Mouse (Mus musculus) liver, adult 2 months (tissue): ENCODE data around the gene Gm49630.
"Not testable (repeated sequence)": the region's sequence is repeated elsewhere in the genome, so short reads cannot be mapped to it uniquely, and the experiment has no call there.

Source experiments
- CTCF ChIP-seq: fragments of 200-500 bp; IDR thresholded peaks from 2 replicates; pipeline ENCODE4 v1.5.1; 2011; ENCODE audit warnings: low read depth, low read length, control low read depth
- POLR2A ChIP-seq: fragments of 200-500 bp; IDR thresholded peaks from 2 replicates; pipeline ENCODE4 v1.6.1; 2011; ENCODE audit warnings: low read length, control low read depth; ENCODE audit not compliant: insufficient read depth; ENCODE audit errors: extremely low read depth

DNA sequence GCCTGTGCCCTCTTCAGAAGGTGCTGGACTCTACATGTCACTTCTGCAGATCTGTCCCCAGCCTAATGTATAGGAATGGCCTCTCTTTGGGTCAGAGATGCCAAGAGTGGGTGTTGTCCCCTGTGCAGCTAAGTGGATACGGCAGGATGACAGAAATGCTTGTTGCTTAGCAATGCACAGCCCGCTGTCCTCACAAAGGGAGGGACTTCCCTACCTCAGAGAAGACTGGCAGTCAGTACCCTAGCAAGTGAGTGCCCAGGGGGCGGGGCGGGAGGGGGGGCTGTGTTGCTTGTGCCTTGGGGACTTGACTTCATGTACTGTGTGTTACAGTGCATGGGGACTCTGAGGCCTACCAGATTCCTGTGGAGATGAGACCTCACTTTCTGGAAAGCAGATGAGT, 12.0 kb downstream of the Gm49630 start:
- not testable (repeated sequence) for TF ChIP-seq CTCF, POLR2A
